Mouse (Mus musculus) retina, embryonic 14.5 days (tissue): ENCODE results near the gene Carf.
A peak's percentile ranks its signal among the peaks of the same experiment; 100 is the strongest.
"Not testable (repeated sequence)": the region's sequence is repeated elsewhere in the genome, so short reads cannot be mapped to it uniquely, and the experiment has no call there.

Experiments used
- DNase-seq: peaks from one replicate; pipeline ENCODE4 v3.0.0-alpha.2; 2015; ENCODE audit warnings: low spot score

Carf gene

GRCm38 (mm10) chr1:60098024-60098781 is at the start of gene Carf, which contains the start of gene Wdr12:
Gene Carf (plus strand): TSS chr1:60098247.
Gene Wdr12 (minus strand): TSS chr1:60098645.
- DNase-seq = peak; percentile 98

- DNase-seq = no peak
These were observed 43.4 kb upstream of the Carf start for GRCm38 (mm10) chr1:60054659-60055058.

- no peak for DNase-seq
These were observed 41.7 kb upstream of the Carf start for GRCm38 (mm10) chr1:60056310-60056709.

GRCm38 (mm10) chr1:60070725-60071124 is 27.3 kb upstream of the Carf start:
- not testable (repeated sequence) for DNase-seq

- no peak for DNase-seq
These were observed 23.1 kb upstream of the Carf start for GRCm38 (mm10) chr1:60074935-60075334.

GRCm38 (mm10) chr1:60075590-60075989 is 22.5 kb upstream of the Carf start:
- DNase-seq = no peak

- no peak for DNase-seq
These were observed 21.6 kb upstream of the Carf start for GRCm38 (mm10) chr1:60076411-60076810.

- DNase-seq = peak; percentile 10
These were observed 1.3 kb upstream of the Carf start for GRCm38 (mm10) chr1:60096572-60097276.

GRCm38 (mm10) chr1:60097277-60098023 is 597 bp upstream of the Carf start:
- peak; percentile 83 for DNase-seq

- no peak for DNase-seq
These were observed 792 bp downstream of the Carf start for GRCm38 (mm10) chr1:60098839-60099238.

- no peak for DNase-seq
These were observed 6.5 kb downstream of the Carf start for GRCm38 (mm10) chr1:60104582-60104981.

- no peak for DNase-seq
These were observed 19.8 kb downstream of the Carf start for GRCm38 (mm10) chr1:60117721-60118455.

GRCm38 (mm10) chr1:60137346-60137745 is 39.3 kb downstream of the Carf start:
- DNase-seq = no peak

- DNase-seq = no peak
These were observed 54.7 kb downstream of the Carf start for GRCm38 (mm10) chr1:60152700-60153099.

GRCm38 (mm10) chr1:60156651-60157050 is 58.6 kb downstream of the Carf start:
- no peak for DNase-seq

- peak; percentile 18 for DNase-seq
These were observed 60.4 kb downstream of the Carf start for GRCm38 (mm10) chr1:60158411-60158810.

GRCm38 (mm10) chr1:60163676-60164075 is 65.6 kb downstream of the Carf start:
- DNase-seq = no peak

- no peak for DNase-seq
These were observed 71.6 kb downstream of the Carf start for GRCm38 (mm10) chr1:60169626-60170025.

GRCm38 (mm10) chr1:60170251-60170650 is 72.2 kb downstream of the Carf start:
- no peak for DNase-seq

GRCm38 (mm10) chr1:60173119-60173518 is 75.1 kb downstream of the Carf start:
- no peak for DNase-seq

GRCm38 (mm10) chr1:60177814-60178213 is 79.8 kb downstream of the Carf start:
- DNase-seq = not testable (repeated sequence)

GRCm38 (mm10) chr1:60179376-60179775 is 81.3 kb downstream of the Carf start:
- no peak for DNase-seq
